In the genomic region with DNA sequence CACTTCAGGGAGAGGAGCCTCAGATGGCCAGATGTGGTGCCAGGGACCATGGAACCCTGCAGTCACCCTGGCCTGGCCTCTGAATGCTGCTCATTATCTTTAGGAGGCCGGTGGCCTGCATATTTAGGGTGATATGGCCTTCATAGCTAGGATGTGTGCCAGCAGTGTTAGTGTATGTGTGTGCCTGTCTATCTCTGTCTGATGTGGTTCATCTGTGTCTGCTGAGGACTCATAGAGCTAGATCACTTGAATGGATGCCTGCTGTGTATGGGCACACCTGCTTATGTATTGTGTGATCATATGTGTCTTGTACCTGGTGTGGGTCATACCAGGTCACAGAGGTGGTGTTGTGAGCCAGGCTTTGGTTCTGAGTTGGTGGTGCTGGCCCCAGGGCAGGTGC, we compare ENCODE assay signal across 31 mouse cellular contexts. TPM values are rescaled to one million over a fixed set of nuclear protein-coding genes. Genes with fewer than 3 reads are reported as not detected.
DNase-seq lines count a peak whose midpoint lies in the region; ATAC-seq and TF ChIP-seq lines count a peak whose summit lies in the region.
"Had no signal": no experiment of that assay in that cellular context is flagged by ENCODE, and none has a peak within 500 bp of the region (broad histone marks: within the 10 kb centered on the region; RNA-seq: fewer than 3 reads in every experiment).

No protein-coding gene starts in this region.

- ATAC-seq in forebrain, embryonic 11.5 days (replicated peaks; ENCODE audit: low FRiP score): no peak
- no peak for ATAC-seq in forebrain, embryonic 14.5 days
- ATAC-seq in neural tube, embryonic 13.5 days (ENCODE audit: low read depth): no peak
- ATAC-seq: hindbrain, embryonic 16.5 days; midbrain, embryonic 15.5 days had no signal

- H3K4me1 ChIP-seq in forebrain, embryonic 11.5 days (replicated peaks; ENCODE audit: control insufficient read depth, insufficient read depth, low read length): peaks cover under 1% of the 10 kb centered on the region; the same call in 1 of the 2 replicates
- peaks cover 8% of the 10 kb centered on the region for H3K4me1 ChIP-seq in forebrain, embryonic 14.5 days (ENCODE audit: control insufficient read depth, insufficient read depth, low read length)
- H3K4me1 ChIP-seq in neural tube, embryonic 13.5 days (replicated peaks): peaks cover 29% of the 10 kb centered on the region

- 88% methylated on average over 1 of the region's 1 CpGs for WGBS in forebrain, embryonic 11.5 days
- WGBS in forebrain, embryonic 14.5 days: 89% methylated on average over 1 of the region's 1 CpGs
- 91% methylated on average over 1 of the region's 1 CpGs for WGBS in neural tube, embryonic 13.5 days

- H3K4me3 ChIP-seq in forebrain, embryonic 11.5 days (ENCODE audit: low read depth, low read length): no peak overlapping the region
- H3K4me3 ChIP-seq in forebrain, embryonic 14.5 days (ENCODE audit: low read depth, low read length): no peak overlapping the region
- no peak overlapping the region for H3K4me3 ChIP-seq in layer of hippocampus, adult 2 months
- no peak overlapping the region for H3K4me3 ChIP-seq in neural tube, embryonic 13.5 days
- H3K4me3 ChIP-seq: erythroblast, embryonic 14.5 days; forebrain, embryonic 12.5 days; heart, embryonic 13.5 days; hindbrain, embryonic 10.5 days; limb, embryonic 10.5 days; limb, embryonic 15.5 days; midbrain, embryonic 10.5 days; midbrain, embryonic 15.5 days; neural tube, embryonic 12.5 days had no signal

- H3K9ac ChIP-seq in forebrain, embryonic 11.5 days (ENCODE audit: low read length): no peak overlapping the region
- no peak overlapping the region for H3K9ac ChIP-seq in forebrain, embryonic 14.5 days (ENCODE audit: low read length)
- H3K9ac ChIP-seq in neural tube, embryonic 13.5 days: 0 out of 2 replicates have a peak overlapping the region, but pooled peaks have one; percentile 22
- H3K9ac ChIP-seq: forebrain, embryonic 12.5 days; heart, embryonic 13.5 days; limb, embryonic 15.5 days; midbrain, embryonic 15.5 days; neural tube, embryonic 12.5 days had no signal

- no peak for TF ChIP-seq CTCF in layer of hippocampus, adult 2 months (conservative IDR thresholded peaks at IDR 0.05)

- no peak overlapping the region for H3K27ac ChIP-seq in forebrain, embryonic 11.5 days (ENCODE audit: low read depth, low read length)
- no peak overlapping the region for H3K27ac ChIP-seq in forebrain, embryonic 14.5 days (ENCODE audit: low read depth, low read length)
- H3K27ac ChIP-seq in layer of hippocampus, adult 2 months: peak overlapping the region; percentile 18; the same call in 1 of the 2 replicates
- H3K27ac ChIP-seq in neural tube, embryonic 13.5 days (replicated peaks): no peak overlapping the region
- H3K27ac ChIP-seq: forebrain, embryonic 12.5 days; heart, embryonic 13.5 days; hindbrain, embryonic 10.5 days; kidney, postnatal 0 days; limb, embryonic 10.5 days; limb, embryonic 15.5 days; macrophage; midbrain, embryonic 10.5 days; midbrain, embryonic 15.5 days; neural tube, embryonic 12.5 days had no signal

- H3K36me3 ChIP-seq in forebrain, embryonic 11.5 days (ENCODE audit: control insufficient read depth, insufficient read depth, low read length): no peaks in the 10 kb centered on the region
- 0 out of 2 replicates have a peak, but pooled peaks cover 4% of the 10 kb centered on the region for H3K36me3 ChIP-seq in forebrain, embryonic 14.5 days (ENCODE audit: control insufficient read depth, insufficient read depth, low read length)
- peaks cover 10% of the 10 kb centered on the region for H3K36me3 ChIP-seq in neural tube, embryonic 13.5 days
- H3K36me3 ChIP-seq: forebrain, embryonic 12.5 days; G1E; midbrain, embryonic 15.5 days; neural tube, embryonic 12.5 days had no signal

- no peak overlapping the region for H3K4me2 ChIP-seq in forebrain, embryonic 11.5 days (ENCODE audit: low read depth, low read length, severe bottlenecking)
- H3K4me2 ChIP-seq in forebrain, embryonic 14.5 days (ENCODE audit: low read length): no peak overlapping the region
- no peak overlapping the region for H3K4me2 ChIP-seq in neural tube, embryonic 13.5 days
- H3K4me2 ChIP-seq: forebrain, embryonic 12.5 days; heart, embryonic 13.5 days; limb, embryonic 15.5 days; midbrain, embryonic 15.5 days; neural tube, embryonic 12.5 days had no signal

- no peaks in the 10 kb centered on the region for H3K9me3 ChIP-seq in forebrain, embryonic 11.5 days (ENCODE audit: control insufficient read depth, low read length)
- H3K9me3 ChIP-seq in forebrain, embryonic 14.5 days (replicated peaks; ENCODE audit: control insufficient read depth, low read length): no peaks in the 10 kb centered on the region
- H3K9me3 ChIP-seq in neural tube, embryonic 13.5 days: no peaks in the 10 kb centered on the region
- H3K9me3 ChIP-seq: forebrain, embryonic 12.5 days; heart, embryonic 13.5 days; hindbrain, embryonic 10.5 days; limb, embryonic 10.5 days; limb, embryonic 15.5 days; midbrain, embryonic 10.5 days; midbrain, embryonic 15.5 days; neural tube, embryonic 12.5 days had no signal

- H3K27me3 ChIP-seq in forebrain, embryonic 11.5 days (ENCODE audit: control insufficient read depth, insufficient read depth, low read length): peaks cover 2% of the 10 kb centered on the region; the same call in 1 of the 2 replicates
- H3K27me3 ChIP-seq in forebrain, embryonic 14.5 days (replicated peaks; ENCODE audit: control insufficient read depth, insufficient read depth, low read length): no peaks in the 10 kb centered on the region
- peaks cover 20% of the 10 kb centered on the region for H3K27me3 ChIP-seq in neural tube, embryonic 13.5 days

- DNase-seq in forebrain, embryonic 11.5 days (ENCODE audit: low spot score): peak; percentile 42
- DNase-seq in forebrain, embryonic 14.5 days (ENCODE audit: low spot score): no peak
- DNase-seq in layer of hippocampus, adult 2 months (ENCODE audit: low spot score in 2 of 2): no peak
- no peak for DNase-seq in layer of hippocampus, adult 11-12 months (ENCODE audit: low spot score)
- no peak for DNase-seq in neural tube, embryonic 10.5 days (ENCODE audit: extremely low spot score, low spot score)
- no peak for DNase-seq in cerebellum, adult 9-10 months
- DNase-seq: adrenal gland, postnatal 14 days; cerebellum, adult 11 months; cerebellum, postnatal 14 days; gastrocnemius, postnatal 25 days; heart, adult 18-20 months; heart, postnatal 14 days; kidney, adult 2 months; kidney, postnatal 4 days; layer of hippocampus, adult 9-11 months; thymus, adult 2 months; thymus, postnatal 36 days had no signal

RNA-seq across cellular contexts. Expression of a gene that starts 5.8 kb away (rescaled TPM):
- 2.8 and 3.0 TPM in 2 replicates for polyA plus RNA-seq in forebrain, embryonic 11.5 days (2014; fragmentation: Nextera tagmentation; extraction: Ambion mirVana)
- 10.3 and 12.0 TPM in 2 replicates for polyA plus RNA-seq in forebrain, embryonic 14.5 days (2014; fragmentation: Nextera tagmentation; extraction: Ambion mirVana)
- total RNA-seq in layer of hippocampus, adult 2 months (2021): 10 to 100 TPM; 29.9 to 33.8 TPM
- polyA plus RNA-seq in neural tube, embryonic 13.5 days (2015; fragmentation: Nextera tagmentation; extraction: Ambion mirVana): 12.3 and 13.9 TPM in 2 replicates
- polyA plus RNA-seq: erythroblast, embryonic 14.5 days; G1E had no signal

RNA-seq across cellular contexts. Expression of a gene that starts 18.0 kb away (rescaled TPM):
- 1.2 and 2.8 TPM in 2 replicates for polyA plus RNA-seq in forebrain, embryonic 11.5 days (2014; fragmentation: Nextera tagmentation; extraction: Ambion mirVana)
- 15.8 and 24.1 TPM in 2 replicates for polyA plus RNA-seq in forebrain, embryonic 14.5 days (2014; fragmentation: Nextera tagmentation; extraction: Ambion mirVana)
- 10 to 100 TPM; 39.3 to 45.2 TPM for total RNA-seq in layer of hippocampus, adult 2 months (2021)
- 38.3 and 38.6 TPM in 2 replicates for polyA plus RNA-seq in neural tube, embryonic 13.5 days (2015; fragmentation: Nextera tagmentation; extraction: Ambion mirVana)
- polyA plus RNA-seq: erythroblast, embryonic 14.5 days; G1E had no signal

RNA-seq across cellular contexts. Expression of a gene that starts 39.6 kb away (rescaled TPM):
- 1.2 and 1.8 TPM in 2 replicates for polyA plus RNA-seq in forebrain, embryonic 11.5 days (2014; fragmentation: Nextera tagmentation; extraction: Ambion mirVana)
- polyA plus RNA-seq in forebrain, embryonic 14.5 days (2014; fragmentation: Nextera tagmentation; extraction: Ambion mirVana): 3.0 and 3.1 TPM in 2 replicates
- total RNA-seq in layer of hippocampus, adult 2 months (2021): 10 to 100 TPM; 16.3 to 18.7 TPM
- 4.1 and 6.6 TPM in 2 replicates for polyA plus RNA-seq in neural tube, embryonic 13.5 days (2015; fragmentation: Nextera tagmentation; extraction: Ambion mirVana)
- polyA plus RNA-seq: erythroblast, embryonic 14.5 days; G1E; macrophage had no signal
